Mouse (Mus musculus): Measurements from ENCODE around the gene Gpr108. TPM values are rescaled to one million over a fixed set of nuclear protein-coding genes. Genes with fewer than 3 reads are reported as not detected.

Gpr108 gene
- polyA plus RNA-seq, 1 experiment from 2014 or later = 13.7 TPM

- no peak for DNase-seq
- WGBS (ENCODE audit: insufficient replicate concordance) = 61% methylated on average over 10 of the region's 10 CpGs
- ATAC-seq (ENCODE audit: low read depth) = peak; percentile 14; the same call in 1 of the 2 replicates
- peaks cover 7% of the 10 kb centered on the region for H3K36me3 ChIP-seq
- no peak overlapping the region for H3K9ac ChIP-seq
- H3K4me3 ChIP-seq (replicated peaks) = no peak overlapping the region
- H3K9me3 ChIP-seq (replicated peaks) = no peaks in the 10 kb centered on the region
- H3K4me1 ChIP-seq (replicated peaks) = peaks cover 26% of the 10 kb centered on the region
- no peaks in the 10 kb centered on the region for H3K27me3 ChIP-seq
- H3K27ac ChIP-seq = no peak overlapping the region
- H3K4me2 ChIP-seq = no peak overlapping the region
These were observed 46.2 kb downstream of the Gpr108 start for GRCm38 (mm10) chr17:57201841-57202724.

- H3K27me3 ChIP-seq = no peaks in the 10 kb centered on the region
- no peak overlapping the region for H3K4me3 ChIP-seq (replicated peaks)
- no peak overlapping the region for H3K9ac ChIP-seq
- DNase-seq (no peak), ATAC-seq (ENCODE audit: low read depth) (0 out of 2 replicates have a peak, but pooled peaks have one; percentile 18)
- H3K4me2 ChIP-seq = no peak overlapping the region
- WGBS (ENCODE audit: insufficient replicate concordance) = 20% methylated on average over 3 of the region's 3 CpGs
- no peaks in the 10 kb centered on the region for H3K36me3 ChIP-seq
- H3K27ac ChIP-seq = no peak overlapping the region
- H3K9me3 ChIP-seq (replicated peaks) = no peaks in the 10 kb centered on the region
- H3K4me1 ChIP-seq (replicated peaks) = peaks cover 17% of the 10 kb centered on the region
These were observed 50.0 kb downstream of the Gpr108 start for GRCm38 (mm10) chr17:57198252-57198651.

- Histone ChIP-seq H3K27ac (no peak overlapping the region), H3K27me3 (no peaks in the 10 kb centered on the region), H3K9ac (no peak overlapping the region), H3K9me3 (replicated peaks) (no peaks in the 10 kb centered on the region), H3K4me3 (replicated peaks) (no peak overlapping the region), H3K4me2 (no peak overlapping the region), H3K4me1 (replicated peaks) (peaks cover 10% of the 10 kb centered on the region), H3K36me3 (no peaks in the 10 kb centered on the region)
- 0 out of 2 replicates have a peak, but pooled peaks have one; percentile 22 for ATAC-seq (ENCODE audit: low read depth)
- WGBS (ENCODE audit: insufficient replicate concordance) = 61% methylated on average over 8 of the region's 8 CpGs
- no peak for DNase-seq
These were observed 52.8 kb downstream of the Gpr108 start for GRCm38 (mm10) chr17:57195326-57196010.

DNA sequence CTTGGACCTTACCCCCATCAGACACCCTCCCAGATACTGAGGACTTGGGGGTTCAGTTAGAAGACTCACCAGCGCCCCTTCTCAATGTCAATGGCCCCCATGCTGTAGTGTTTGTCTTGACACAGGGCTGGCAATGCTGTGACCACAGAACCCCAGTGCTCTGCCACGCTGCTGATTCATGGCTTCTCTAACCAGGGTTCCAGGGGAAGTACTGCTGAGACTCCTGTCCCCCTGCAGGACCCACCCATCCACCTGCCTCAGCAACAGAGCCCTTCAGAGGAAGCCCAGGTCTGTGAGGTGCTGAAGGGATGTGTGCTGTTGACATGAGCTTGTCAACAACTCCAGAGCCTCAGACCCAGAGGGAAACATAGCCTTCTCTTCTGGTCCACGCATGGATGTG is 53.5 kb downstream of the Gpr108 start:
- no peak overlapping the region for H3K4me3 ChIP-seq (replicated peaks)
- H3K9me3 ChIP-seq (replicated peaks) = no peaks in the 10 kb centered on the region
- no peak overlapping the region for H3K27ac ChIP-seq
- H3K4me1 ChIP-seq (replicated peaks) = peaks cover 10% of the 10 kb centered on the region
- H3K36me3 ChIP-seq = no peaks in the 10 kb centered on the region
- no peaks in the 10 kb centered on the region for H3K27me3 ChIP-seq
- 47% methylated on average over 3 of the region's 3 CpGs for WGBS (ENCODE audit: insufficient replicate concordance)
- DNase-seq = no peak
- no peak overlapping the region for H3K4me2 ChIP-seq
- ATAC-seq (ENCODE audit: low read depth) = no peak
- no peak overlapping the region for H3K9ac ChIP-seq

DNA sequence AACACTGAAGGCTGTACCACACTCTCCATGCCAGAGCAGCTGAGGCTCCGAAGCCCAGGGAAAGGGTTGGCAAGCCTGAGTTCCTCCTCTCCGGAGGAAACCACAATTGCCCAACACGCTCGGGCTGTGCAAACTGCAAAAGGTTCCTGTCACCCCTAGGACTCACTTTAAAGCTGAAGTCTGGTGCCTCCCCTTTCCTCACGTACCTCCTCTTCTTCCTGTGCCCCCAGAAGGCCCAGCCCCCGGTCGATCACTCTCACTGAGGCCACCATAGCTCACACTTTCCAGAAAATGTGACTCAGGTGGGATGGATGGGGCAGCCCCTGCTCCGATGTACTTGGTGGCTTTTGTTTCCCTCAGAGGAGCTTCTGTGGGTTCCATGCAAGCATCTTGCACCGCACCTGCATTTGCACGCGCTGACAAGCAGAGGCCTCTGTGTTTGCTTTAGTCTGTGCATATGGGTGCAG is 54.2 kb downstream of the Gpr108 start, which contains the start of gene Tnfsf14:
Gene Tnfsf14 (minus strand): TSS at position 137 of the 467 bp plus-strand sequence.
- Histone ChIP-seq H3K4me1 (replicated peaks) (peaks cover 12% of the 10 kb centered on the region), H3K9me3 (replicated peaks) (no peaks in the 10 kb centered on the region), H3K4me3 (replicated peaks) (peak within 1 kb of the TSS; percentile 32), H3K27ac (no peak within 1 kb of the TSS; the same call in 1 of the 2 replicates), H3K27me3 (no peaks in the 10 kb centered on the region), H3K36me3 (no peaks in the 10 kb centered on the region), H3K4me2 (peak within 1 kb of the TSS; percentile 12; the same call in 1 of the 2 replicates), H3K9ac (no peak within 1 kb of the TSS)
- ATAC-seq (ENCODE audit: low read depth) (peak; percentile 30; the same call in 1 of the 2 replicates), DNase-seq (no peak)
- WGBS (ENCODE audit: insufficient replicate concordance) = 27% methylated on average over 11 of the region's 11 CpGs

DNA sequence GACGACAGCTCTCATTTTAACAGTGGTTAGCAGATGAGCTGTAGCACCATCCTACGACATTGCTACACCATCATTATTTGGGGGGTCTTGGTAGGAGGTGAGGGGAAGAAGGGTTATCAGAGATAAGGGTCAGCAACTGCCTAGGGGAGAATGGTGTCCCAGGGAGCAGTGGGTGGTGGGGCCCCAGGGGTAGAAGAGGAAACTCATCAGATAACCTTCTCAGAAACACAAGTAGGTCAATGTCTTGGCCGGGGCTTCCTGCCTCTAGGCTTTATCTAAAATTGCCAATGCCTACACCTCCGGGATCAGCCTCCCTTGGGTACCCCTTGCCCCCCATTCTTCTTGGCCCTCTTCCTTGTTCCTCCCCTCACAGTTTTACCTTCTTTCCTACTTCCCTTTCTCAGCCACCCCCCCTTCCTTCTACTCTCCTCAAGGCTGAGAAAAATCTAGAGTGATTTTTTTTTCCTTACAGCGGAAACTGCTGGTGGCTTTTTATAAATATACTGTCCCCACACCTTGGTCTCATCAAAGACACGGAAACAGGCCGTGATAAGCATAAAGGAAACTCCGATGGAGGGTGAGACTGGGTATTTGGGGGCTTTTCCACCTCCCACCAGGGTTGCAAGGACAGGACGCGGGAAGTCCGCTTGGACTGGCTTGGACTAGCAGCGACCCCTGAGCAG is 59.6 kb downstream of the Gpr108 start:
- no peak overlapping the region for H3K9ac ChIP-seq
- peak overlapping the region; percentile 7; the same call in 1 of the 2 replicates for H3K4me2 ChIP-seq
- H3K27ac ChIP-seq = no peak overlapping the region
- H3K27me3 ChIP-seq = no peaks in the 10 kb centered on the region
- peaks cover 16% of the 10 kb centered on the region for H3K4me1 ChIP-seq (replicated peaks)
- peak; percentile 36; the same call in 1 of the 2 replicates for ATAC-seq (ENCODE audit: low read depth)
- no peaks in the 10 kb centered on the region for H3K36me3 ChIP-seq
- 22% methylated on average over 12 of the region's 12 CpGs for WGBS (ENCODE audit: insufficient replicate concordance)
- DNase-seq = no peak
- H3K9me3 ChIP-seq (replicated peaks) = no peaks in the 10 kb centered on the region
- no peak overlapping the region for H3K4me3 ChIP-seq (replicated peaks)

- H3K36me3 ChIP-seq = no peaks in the 10 kb centered on the region
- no peak for ATAC-seq (ENCODE audit: low read depth)
- H3K9ac ChIP-seq = no peak overlapping the region
- H3K4me2 ChIP-seq = no peak overlapping the region
- 21% methylated on average over 2 of the region's 2 CpGs for WGBS (ENCODE audit: insufficient replicate concordance)
- H3K4me3 ChIP-seq (replicated peaks) = no peak overlapping the region
- H3K27me3 ChIP-seq = no peaks in the 10 kb centered on the region
- no peak for DNase-seq
- H3K4me1 ChIP-seq (replicated peaks) = peaks cover 16% of the 10 kb centered on the region
- H3K27ac ChIP-seq = no peak overlapping the region
- H3K9me3 ChIP-seq (replicated peaks) = no peaks in the 10 kb centered on the region
These were observed 62.6 kb downstream of the Gpr108 start for GRCm38 (mm10) chr17:57185641-57186040.

Small RNAs within 50 kb of the gene (microRNA-seq; reads per million reads assigned to microRNA genes)
- gene Mir6978 = not detected

Other genes with a start within 250 kb of the Gpr108 start
- 0.23 TPM in 1 of 2 replicates, not detected in the other for gene Pspn, start 248.4 kb downstream of the Gpr108 start, polyA plus RNA-seq (2015; fragmentation: Nextera tagmentation; extraction: Ambion mirVana)
- 64.4 and 73.9 TPM in 2 replicates for gene Gtf2f1, start 237.2 kb downstream of the Gpr108 start, polyA plus RNA-seq (2015; fragmentation: Nextera tagmentation; extraction: Ambion mirVana)
- gene Gm17949, start 237.0 kb downstream of the Gpr108 start, polyA plus RNA-seq (2015; fragmentation: Nextera tagmentation; extraction: Ambion mirVana) = 0.20 and 0.21 TPM in 2 replicates
- gene Khsrp, start 216.9 kb downstream of the Gpr108 start, polyA plus RNA-seq (2015; fragmentation: Nextera tagmentation; extraction: Ambion mirVana) = 26.2 and 27.8 TPM in 2 replicates
- not detected in 2 replicates for gene Slc25a41, start 206.8 kb downstream of the Gpr108 start, polyA plus RNA-seq (2015; fragmentation: Nextera tagmentation; extraction: Ambion mirVana)
- gene Crb3, start 189.3 kb downstream of the Gpr108 start, polyA plus RNA-seq (2015; fragmentation: Nextera tagmentation; extraction: Ambion mirVana) = 2.9 and 3.1 TPM in 2 replicates
- gene Slc25a23, start 188.6 kb downstream of the Gpr108 start, polyA plus RNA-seq (2015; fragmentation: Nextera tagmentation; extraction: Ambion mirVana) = 2.4 and 2.9 TPM in 2 replicates
- 0.97 and 1.6 TPM in 2 replicates for gene Dennd1c, start 169.9 kb downstream of the Gpr108 start, polyA plus RNA-seq (2015; fragmentation: Nextera tagmentation; extraction: Ambion mirVana)
- gene Tubb4a, start 160.7 kb downstream of the Gpr108 start, polyA plus RNA-seq (2015; fragmentation: Nextera tagmentation; extraction: Ambion mirVana) = 0.55 and 0.87 TPM in 2 replicates
- gene Tnfsf9, start 143.1 kb downstream of the Gpr108 start, polyA plus RNA-seq (2015; fragmentation: Nextera tagmentation; extraction: Ambion mirVana) = 1.0 and 1.1 TPM in 2 replicates
- gene Cd70, start 98.7 kb downstream of the Gpr108 start, polyA plus RNA-seq (2015; fragmentation: Nextera tagmentation; extraction: Ambion mirVana) = not detected in 2 replicates
- 1.4 and 1.8 TPM in 2 replicates for gene Tnfsf14, start 54.3 kb downstream of the Gpr108 start, polyA plus RNA-seq (2015; fragmentation: Nextera tagmentation; extraction: Ambion mirVana)
- gene C3, start 20.3 kb downstream of the Gpr108 start, polyA plus RNA-seq (2015; fragmentation: Nextera tagmentation; extraction: Ambion mirVana) = 98.2 and 119 TPM in 2 replicates
- 10.4 and 11.9 TPM in 2 replicates for gene Trip10, start 1.0 kb upstream of the Gpr108 start, polyA plus RNA-seq (2015; fragmentation: Nextera tagmentation; extraction: Ambion mirVana)
- gene Vav1, start 30.7 kb upstream of the Gpr108 start, polyA plus RNA-seq (2015; fragmentation: Nextera tagmentation; extraction: Ambion mirVana) = 11.6 and 12.5 TPM in 2 replicates
- 17.0 and 20.5 TPM in 2 replicates for gene Adgre1, start 110.2 kb upstream of the Gpr108 start, polyA plus RNA-seq (2015; fragmentation: Nextera tagmentation; extraction: Ambion mirVana)

Measured in liver, embryonic 13.5 days (tissue).